Mouse (Mus musculus): ENCODE measurements around the gene Cdc26. TPM values are rescaled to one million over a fixed set of nuclear protein-coding genes. Genes with fewer than 3 reads are reported as not detected.

Cdc26 gene
- total RNA-seq, 2 experiments from 2014 or later: 17.9 to 54.5 TPM

DNA sequence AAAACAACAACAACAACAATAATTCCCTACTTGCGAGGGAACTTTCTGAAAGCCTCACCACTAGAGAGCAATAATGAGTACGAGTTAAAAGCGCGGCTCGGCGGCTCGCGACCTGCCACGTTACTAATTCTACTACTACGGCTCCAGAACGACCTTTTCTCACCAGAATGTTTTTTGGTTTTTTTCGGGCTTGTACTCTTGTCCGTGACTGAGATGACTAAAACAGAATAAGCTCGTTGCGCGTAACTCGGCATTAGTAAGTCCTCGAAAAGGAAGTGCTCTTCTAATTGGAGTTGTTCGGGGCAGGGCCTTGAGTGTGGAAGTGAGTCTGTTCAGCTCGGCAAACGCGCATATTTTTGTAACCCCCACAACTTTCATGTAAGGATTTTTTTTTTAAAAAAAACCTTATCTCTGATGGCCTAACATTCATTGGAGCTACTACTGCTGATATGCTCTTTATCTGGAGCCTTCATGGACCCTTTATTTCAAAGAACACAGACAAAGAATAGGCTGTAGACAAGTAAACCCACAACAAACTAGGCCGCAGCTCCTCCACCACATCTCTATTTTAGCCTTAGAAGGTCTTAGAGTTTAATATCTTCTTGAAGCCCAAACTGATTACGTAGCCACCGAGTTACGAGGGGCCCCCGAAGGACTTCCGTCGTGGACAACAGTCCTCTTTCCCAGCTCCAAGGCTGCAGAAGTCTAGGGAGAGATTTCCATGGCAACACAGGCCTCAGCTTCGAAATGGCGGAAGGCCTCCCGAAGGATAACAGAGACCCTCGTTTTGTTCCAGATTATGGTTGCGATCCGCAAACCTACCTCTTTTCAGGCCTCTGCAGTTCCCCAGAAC lies 486 bp downstream of the Cdc26 start:
- peak; percentile 74 for ATAC-seq (replicated peaks; ENCODE audit: low FRiP score, poor library complexity, severe bottlenecking)

DNA sequence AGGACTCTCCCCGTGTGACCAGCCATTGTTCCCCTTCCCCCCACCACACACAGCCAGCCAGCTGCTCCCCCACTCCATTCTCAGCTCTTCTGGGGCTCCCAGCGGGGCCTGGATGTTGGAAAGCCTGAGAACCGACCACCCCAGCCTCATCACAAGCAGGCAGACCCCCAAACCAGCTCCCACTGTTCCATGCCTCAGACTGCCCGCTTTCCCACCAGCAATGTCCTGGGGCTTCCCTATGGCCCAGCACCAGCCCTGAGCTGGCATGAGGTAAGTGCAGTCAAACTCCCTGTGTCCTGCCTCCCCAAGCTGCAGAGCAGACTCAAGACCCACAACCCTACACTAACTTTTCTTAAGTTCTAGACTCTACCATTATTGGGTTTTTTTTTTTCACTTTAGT lies 2.3 kb downstream of the Cdc26 start:
- ATAC-seq (replicated peaks; ENCODE audit: low FRiP score, poor library complexity, severe bottlenecking): no peak

DNA sequence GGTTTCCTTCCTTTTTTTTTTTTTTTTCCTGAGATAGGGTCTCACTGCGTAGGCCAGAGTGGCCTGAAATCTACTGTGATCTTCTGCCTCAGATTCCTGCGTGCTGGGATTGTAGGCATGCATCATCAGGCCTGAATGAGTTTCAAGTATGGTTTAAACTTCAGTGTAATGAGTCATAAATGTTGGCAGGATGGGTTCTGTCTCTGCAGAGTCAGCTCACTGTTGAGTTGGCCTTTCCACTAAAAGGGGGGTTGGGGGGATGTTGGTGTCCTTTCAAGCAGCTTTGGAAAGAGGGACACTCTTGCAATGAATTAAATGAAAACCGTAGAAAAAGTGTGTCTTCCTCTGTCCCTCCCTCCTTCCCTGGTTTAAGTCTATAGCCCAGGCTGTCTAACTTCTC lies 9.5 kb downstream of the Cdc26 start:
- ATAC-seq (replicated peaks; ENCODE audit: low FRiP score, poor library complexity, severe bottlenecking): no peak

DNA sequence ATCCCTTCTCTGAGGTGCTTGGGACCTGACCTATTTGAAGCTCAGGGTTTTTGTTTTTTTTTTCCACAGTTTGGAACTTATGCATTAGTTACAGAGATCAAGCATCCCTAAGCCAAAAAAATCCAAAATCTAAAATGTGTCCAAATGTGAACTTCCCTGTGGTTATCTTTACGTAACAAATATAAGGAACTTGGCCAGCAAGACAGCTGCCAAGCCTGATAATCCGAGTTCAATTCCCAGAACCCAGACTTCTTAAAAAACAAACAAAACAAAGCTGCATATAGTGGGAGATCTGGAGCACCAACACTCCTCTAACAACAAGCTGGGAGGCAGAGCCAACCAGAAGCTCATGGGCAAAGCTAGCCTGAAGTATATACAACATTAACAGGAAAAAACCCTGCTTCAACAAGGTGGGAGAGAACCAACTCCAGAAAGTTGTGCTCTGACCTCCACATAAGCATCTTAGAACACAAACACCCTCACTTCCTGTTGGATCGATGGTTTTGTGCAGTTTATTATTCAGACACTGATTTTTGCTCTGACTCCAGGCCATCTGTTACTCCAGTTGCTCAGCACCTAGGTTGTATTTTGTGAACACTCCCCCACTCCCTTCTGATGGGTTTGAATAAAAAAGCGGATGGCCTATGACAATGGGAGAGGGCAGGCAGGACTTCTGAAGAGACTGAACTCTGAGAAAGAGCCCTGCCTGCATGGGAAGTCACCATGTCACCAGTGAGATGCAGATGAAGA lies 10.7 kb downstream of the Cdc26 start:
- no peak for ATAC-seq (replicated peaks; ENCODE audit: low FRiP score, poor library complexity, severe bottlenecking)

DNA sequence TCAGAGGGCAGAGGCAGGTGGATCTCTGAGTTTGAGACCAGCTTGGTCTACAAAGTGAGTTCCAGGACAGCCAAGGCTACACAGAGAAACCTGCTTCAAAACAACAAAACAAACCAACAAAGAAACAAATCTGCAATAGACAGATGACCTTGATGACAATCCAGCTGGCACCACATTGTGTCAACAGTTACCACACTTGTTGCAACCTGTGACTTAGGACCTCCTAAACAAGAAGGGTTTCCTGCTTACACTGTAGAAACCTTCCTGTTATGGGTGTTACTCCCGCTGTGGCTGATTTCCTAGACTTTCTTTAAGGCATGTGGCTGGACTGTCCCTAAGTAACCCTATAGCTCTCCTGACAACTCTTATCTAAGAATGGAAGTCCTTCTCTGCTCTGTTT lies 12.6 kb downstream of the Cdc26 start:
- ATAC-seq (replicated peaks; ENCODE audit: low FRiP score, poor library complexity, severe bottlenecking): no peak

DNA sequence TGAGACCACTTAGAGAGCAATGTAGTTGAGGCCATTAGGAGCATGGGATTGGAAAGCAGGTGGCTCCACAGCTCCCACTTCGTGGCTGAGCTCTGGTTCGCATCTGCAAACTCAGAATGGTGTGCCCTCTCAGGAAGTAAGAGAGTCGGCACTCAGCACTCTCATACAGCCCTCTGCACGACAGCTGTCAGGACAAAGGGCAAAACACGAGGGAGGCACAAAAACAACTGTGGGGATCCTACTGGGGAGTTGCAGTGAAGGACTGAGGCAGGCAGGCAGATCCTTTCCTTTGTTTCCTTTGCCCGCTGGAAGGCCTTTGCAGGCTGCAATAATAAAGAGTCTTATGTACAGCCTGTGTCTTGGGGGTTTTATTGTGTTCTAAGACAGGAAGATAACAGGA lies 15.0 kb downstream of the Cdc26 start:
- ATAC-seq (replicated peaks; ENCODE audit: low FRiP score, poor library complexity, severe bottlenecking): no peak

DNA sequence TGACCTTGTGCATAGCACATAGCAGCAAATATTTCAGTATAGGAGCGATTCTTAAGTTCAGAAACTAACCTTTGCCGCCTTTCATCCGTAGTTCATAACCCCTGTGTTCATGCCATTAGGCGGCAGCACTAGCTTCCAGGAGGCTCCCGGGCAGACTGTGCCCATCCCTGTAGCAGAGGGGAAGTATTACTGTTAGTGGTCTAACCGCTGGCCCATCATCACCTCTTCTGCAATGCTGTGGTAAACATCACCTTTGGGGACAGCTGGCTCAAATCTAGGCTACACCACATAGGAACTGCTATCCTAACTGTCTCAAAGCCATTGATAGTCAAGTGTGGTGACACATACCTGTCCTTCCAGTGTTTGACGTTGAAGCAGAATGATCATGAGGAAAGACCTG lies 16.6 kb downstream of the Cdc26 start:
- no peak for ATAC-seq (replicated peaks; ENCODE audit: low FRiP score, poor library complexity, severe bottlenecking)

DNA sequence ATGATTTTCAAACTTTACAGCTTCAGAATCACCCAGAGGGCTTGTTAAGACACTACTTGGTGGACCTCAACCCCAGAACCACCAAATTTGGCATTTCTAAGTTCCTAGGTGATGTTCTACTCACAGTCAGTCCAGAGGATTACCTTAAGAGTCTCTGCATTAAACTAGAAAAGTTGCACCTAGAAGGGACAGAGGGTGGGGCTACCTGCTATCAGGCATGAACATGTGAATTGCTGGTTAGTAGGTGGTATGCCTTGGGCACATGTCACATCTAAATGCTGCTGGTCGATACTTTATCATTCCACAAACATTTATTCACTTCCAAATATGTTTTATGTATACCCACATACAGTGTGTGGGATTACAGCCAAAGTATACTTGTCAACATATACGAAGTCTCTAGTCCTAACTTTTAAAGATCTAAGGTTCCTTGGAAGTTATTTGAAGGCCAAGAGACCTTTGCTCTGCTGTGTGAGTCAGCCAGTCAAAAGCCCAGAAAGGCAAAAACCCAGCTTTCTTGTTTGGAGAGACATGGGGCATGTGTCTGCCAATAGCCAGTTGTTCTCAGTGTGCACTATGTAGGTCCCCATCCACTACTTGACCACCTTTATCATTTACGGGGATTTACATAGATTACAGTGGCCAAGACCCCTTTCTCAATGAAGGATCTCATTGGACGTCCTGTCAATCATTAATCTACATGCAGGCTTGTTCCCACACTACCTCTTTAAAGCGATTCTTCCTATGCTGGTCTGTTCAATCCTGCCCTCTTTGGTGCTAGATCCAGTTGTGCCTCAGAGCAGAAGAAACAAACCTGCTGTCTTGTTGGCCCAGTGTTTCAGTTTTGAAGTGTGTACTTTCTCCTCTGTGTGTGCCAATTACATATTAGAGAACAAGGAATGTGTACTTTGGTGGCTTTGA lies 18.6 kb downstream of the Cdc26 start:
- peak; percentile 58 for ATAC-seq (replicated peaks; ENCODE audit: low FRiP score, poor library complexity, severe bottlenecking)

DNA sequence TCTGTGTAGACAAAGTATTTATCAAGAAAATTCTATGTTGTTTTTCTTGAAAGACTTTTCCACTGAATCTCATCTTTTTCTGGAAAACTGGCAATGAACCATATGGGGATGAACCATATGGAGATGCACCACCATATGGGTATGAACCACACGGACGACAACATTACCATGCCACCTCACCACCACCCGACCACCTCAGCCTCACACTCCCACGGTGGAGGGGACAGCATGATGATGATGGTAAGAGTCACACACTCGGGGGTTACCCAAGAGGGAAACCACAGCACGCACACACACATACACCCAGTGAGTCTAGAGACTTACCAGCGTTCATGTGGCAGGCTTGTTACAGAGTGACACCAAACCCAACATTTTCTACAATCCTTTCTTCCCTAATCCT lies 23.0 kb downstream of the Cdc26 start:
- no peak for ATAC-seq (replicated peaks; ENCODE audit: low FRiP score, poor library complexity, severe bottlenecking)

DNA sequence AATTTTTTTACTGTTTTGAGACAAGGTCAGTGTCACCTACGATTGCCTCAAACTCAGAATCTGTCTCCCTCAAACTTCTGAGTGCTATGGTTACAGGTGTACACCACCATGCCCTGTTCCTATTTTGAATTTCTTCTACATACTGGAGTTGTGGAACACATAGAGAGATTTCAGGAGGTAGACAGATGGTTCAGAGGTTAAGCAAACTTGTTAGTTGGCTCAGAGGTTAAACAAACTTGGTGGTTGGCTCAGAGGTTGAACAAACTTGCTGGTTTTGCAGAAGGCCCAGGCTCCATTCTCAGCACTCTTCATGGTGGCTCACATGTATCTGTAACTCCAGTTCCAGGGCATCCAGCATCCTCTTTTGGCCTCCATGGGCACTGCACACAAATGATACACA lies 24.3 kb downstream of the Cdc26 start:
- no peak for ATAC-seq (replicated peaks; ENCODE audit: low FRiP score, poor library complexity, severe bottlenecking)

DNA sequence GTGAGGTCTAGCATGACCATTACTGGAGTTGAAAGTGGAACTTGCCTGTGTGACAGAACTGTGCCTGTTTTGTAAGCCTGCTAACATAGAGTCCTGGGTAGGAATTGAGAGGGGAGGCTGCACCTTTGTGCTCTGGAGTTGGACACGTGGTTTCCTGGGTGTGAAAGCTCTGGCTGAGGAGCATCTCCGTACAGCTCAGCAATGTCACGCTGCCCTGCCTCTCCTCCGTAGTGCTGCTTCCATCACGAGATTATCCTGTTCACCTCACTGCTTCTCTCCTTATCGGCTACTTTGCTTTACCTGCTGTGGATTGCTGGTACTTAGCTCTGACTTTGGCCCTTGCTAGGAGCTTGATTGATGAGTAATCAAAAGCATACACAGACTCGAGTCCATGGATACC lies 24.7 kb downstream of the Cdc26 start:
- no peak for ATAC-seq (replicated peaks; ENCODE audit: low FRiP score, poor library complexity, severe bottlenecking)

DNA sequence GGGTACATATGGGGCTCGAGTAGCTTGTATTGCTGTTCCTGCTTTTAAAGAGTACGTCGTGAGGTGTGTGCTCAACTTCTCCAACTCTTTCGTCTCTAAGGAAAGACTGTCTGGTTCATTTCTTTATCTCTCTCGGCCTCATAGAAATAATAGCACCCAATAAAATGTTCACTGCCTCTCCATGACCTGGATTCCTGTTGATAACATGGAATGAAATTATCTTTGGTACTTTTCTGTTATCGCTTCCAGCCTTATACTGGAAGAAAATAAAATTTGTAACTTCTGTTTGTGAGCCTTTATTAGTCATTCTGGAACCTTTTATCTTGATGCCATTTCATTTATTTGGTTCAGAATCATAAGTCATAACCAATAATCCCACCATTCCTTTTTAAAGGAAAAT lies 25.2 kb downstream of the Cdc26 start:
- ATAC-seq (replicated peaks; ENCODE audit: low FRiP score, poor library complexity, severe bottlenecking): no peak

DNA sequence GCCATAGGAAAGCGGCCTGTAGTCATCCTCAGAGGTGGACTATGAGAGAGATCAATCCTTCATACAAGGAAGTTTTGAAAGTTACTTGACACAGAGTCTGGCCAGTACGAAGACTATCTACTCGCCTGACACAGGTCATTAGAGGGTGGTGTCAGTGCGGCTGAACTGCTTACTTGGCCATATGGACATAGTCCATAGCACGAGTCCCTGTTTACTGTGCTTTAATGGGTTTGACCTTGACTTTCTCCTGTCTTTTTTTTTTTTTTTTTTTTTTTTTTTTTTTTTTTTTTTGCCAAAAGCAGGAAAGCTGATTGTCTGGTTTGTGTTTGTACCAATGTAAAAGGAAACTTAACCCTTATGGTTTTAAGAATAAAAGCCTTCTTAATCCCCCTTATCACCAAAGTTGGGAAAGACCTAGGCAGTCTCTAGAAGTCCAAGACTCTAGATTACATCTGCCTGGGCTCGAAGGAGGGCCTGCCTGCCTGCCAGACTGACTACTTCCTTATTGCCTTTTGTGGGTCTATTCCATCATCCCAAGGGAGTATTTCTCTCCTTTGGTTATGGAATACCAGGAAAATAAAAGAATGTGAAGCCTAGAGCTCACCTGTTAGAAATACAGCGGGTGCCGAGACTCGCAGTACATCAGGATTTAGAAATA lies 28.6 kb downstream of the Cdc26 start:
- no peak for ATAC-seq (replicated peaks; ENCODE audit: low FRiP score, poor library complexity, severe bottlenecking)

DNA sequence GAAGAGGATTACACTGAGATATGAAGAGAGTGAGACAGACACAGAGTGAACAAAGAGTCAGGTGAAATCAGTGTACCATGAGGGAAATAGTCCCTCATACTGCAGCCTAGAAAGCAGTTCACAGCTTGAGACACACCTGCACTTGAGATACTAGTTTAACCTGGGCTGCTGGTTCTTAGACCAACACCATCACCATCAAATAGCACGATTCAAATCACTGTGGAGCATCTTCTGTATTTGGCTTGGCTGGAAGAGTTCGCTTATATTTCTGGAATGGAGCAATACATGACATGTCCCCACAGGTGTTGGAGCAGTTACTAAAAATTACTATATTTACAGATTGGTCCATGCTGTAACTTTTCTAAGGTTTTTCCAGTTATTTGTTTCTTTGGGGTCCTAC lies 32.3 kb downstream of the Cdc26 start:
- no peak for ATAC-seq (replicated peaks; ENCODE audit: low FRiP score, poor library complexity, severe bottlenecking)

DNA sequence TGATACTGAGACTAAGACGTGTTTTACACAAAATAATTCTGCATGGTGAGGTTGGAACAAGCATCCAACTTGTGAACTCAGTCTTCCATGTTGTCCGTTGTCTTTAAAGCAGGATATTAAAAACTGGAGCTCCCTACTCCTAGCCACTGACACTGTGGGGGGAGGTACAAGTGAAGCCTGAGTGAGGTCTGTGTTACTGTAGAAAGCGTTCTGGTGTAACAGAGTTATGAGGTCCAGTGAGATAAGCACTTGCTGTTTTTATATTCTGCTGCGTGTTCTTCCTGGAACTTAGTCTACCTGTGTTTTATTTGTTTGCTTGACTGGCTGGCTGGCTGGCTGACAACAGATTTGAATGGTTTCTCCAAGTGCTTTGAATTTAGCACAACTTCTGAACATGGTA lies 34.1 kb downstream of the Cdc26 start:
- no peak for ATAC-seq (replicated peaks; ENCODE audit: low FRiP score, poor library complexity, severe bottlenecking)

DNA sequence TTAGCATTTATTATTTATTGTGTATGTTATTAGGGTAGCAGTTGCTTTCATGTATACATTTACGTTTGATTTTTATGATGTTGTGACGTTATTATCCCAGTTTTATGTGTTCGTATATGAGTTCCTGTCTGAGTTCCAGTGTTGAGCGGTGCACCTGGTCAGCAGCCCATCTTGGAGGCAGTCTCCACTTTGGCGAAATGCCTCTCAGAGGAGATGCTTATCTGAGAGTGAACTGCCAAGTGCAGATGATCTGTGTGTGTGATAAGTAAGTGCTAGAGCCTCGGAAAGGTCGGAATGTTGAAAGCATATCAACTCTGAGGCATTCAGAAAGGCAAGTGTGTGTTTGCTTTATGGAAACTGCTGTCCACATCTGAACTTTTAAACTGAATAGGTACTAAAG lies 34.8 kb downstream of the Cdc26 start:
- ATAC-seq (replicated peaks; ENCODE audit: low FRiP score, poor library complexity, severe bottlenecking): no peak

DNA sequence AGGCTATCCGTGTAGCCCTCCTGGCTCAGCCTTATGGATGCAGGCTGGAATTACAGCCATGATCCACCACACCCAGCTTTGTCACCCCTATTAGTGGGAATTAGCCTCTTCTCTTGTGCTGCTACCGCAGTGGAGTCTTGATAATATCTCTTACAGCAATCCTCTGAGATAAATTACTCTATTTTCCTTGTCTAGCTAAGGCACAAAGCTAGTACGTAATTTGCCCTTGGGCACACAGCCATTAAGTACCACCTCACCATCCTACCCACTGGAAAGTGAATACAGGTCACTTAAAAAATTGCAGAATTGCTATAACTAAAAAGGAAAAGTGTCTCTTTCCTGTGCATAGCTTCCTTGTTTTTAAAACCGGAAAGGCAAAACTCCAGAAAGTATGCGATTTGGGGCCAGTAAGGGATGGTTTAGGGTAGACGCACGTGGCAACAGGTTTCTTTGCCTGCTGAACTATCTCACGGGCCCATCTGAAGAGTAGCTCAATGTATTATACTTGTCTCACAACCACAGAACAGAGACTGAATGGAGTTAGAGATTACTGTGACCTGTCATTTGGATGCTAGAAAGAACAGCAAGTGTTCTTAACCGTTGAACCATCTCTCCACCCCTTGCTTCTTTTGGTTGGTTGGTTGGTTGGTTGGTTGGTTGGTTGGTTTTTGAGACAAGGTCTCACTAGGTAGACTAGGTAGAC lies 35.5 kb downstream of the Cdc26 start:
- no peak for ATAC-seq (replicated peaks; ENCODE audit: low FRiP score, poor library complexity, severe bottlenecking)

DNA sequence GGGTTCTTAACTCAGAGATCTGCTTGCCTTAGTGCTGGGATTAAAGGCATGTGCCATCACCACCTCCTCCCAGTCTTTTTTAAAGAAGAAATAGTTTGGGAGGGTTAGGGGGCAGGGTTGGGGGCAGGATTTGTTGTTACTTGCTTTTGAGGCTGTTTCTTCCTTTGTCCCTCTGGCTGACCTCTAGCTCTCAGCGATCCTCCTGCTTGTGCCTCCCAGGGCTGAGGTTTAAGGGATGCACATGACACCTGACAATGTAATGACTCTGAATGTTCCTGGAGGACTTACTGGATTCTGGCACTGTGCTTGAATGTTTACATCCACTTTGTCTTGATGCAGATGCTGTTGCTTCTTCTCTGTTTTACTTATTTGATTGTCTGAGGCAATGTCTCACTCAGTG lies 36.0 kb downstream of the Cdc26 start:
- ATAC-seq (replicated peaks; ENCODE audit: low FRiP score, poor library complexity, severe bottlenecking): no peak

DNA sequence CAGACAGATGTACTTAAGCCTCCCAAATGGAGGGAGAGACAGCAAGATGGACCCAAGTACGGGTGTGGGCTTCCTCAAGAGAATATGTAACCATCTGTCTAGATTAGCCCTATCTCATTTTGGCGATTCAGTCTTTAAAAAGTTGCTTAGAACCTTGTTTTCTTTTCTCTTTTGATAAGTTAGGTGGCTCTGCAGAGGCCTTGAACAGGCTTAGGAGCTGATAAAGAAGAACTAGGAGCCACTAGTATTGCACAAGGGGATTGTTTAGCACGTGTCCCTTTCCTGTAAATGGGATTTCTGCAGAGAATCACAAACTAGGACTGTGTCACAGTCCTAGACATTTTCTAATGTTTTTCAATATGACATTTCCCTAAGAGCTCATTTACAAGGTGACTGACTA lies 39.4 kb downstream of the Cdc26 start:
- peak; percentile 60 for ATAC-seq (replicated peaks; ENCODE audit: low FRiP score, poor library complexity, severe bottlenecking)

Data from erythroid progenitor cell, adult 5-6 weeks (primary cell).